Mouse (Mus musculus) urinary bladder, postnatal 10 days (tissue): ENCODE results near the gene Gm5346.
"Not testable (repeated sequence)": the region's sequence is repeated elsewhere in the genome, so short reads cannot be mapped to it uniquely, and the experiment has no call there.

ENCODE experiments used
- DNase-seq: peaks from one replicate; pipeline ENCODE4 v3.0.0; 2022; ENCODE audit warnings: low spot score

Gene Gm5346

GRCm38 (mm10) chr8:43627176-43627575 is at the start of gene Gm5346:
Gm5346 (minus strand) TSS chr8:43627276.
- no peak for DNase-seq

- DNase-seq = no peak
Measured at GRCm38 (mm10) chr8:43616046-43616445, 11.0 kb downstream of the Gm5346 start.

- not testable (repeated sequence) for DNase-seq
Measured at GRCm38 (mm10) chr8:43603657-43604056, 23.4 kb downstream of the Gm5346 start.

- not testable (repeated sequence) for DNase-seq
Measured at GRCm38 (mm10) chr8:43603166-43603565, 23.9 kb downstream of the Gm5346 start.

- not testable (repeated sequence) for DNase-seq
Measured at GRCm38 (mm10) chr8:43576607-43577006, 50.5 kb downstream of the Gm5346 start, which contains the start of gene Adam26a. Adam26a (minus strand) TSS chr8:43576707.
